Mouse (Mus musculus): Measurements from ENCODE around the gene Nicn1. TPM values are rescaled to one million over a fixed set of nuclear protein-coding genes. Genes with fewer than 3 reads are reported as not detected.
"Not testable (repeated sequence)": the region's sequence is repeated elsewhere in the genome, so short reads cannot be mapped to it uniquely, and the experiment has no call there.

Nicn1 gene
- polyA plus RNA-seq, 2 experiments: 37.5 to 40.2 TPM

- no peak for DNase-seq (ENCODE audit: low spot score)
These were observed 28.2 kb downstream of the Nicn1 start for GRCm38 (mm10) chr9:108318462-108318861.

GRCm38 (mm10) chr9:108322054-108322453 is 31.8 kb downstream of the Nicn1 start:
- peaks cover 36% of the 10 kb centered on the region for H3K36me3 ChIP-seq (ENCODE audit: control insufficient read depth, insufficient read depth, low read length)
- H3K9me3 ChIP-seq (ENCODE audit: control insufficient read depth, low read length); DNase-seq (ENCODE audit: low spot score); H3K27me3 ChIP-seq (ENCODE audit: control insufficient read depth, insufficient read depth, low read length); H3K9ac ChIP-seq (ENCODE audit: low read depth, low read length, severe bottlenecking); H3K4me3 ChIP-seq (replicated peaks; ENCODE audit: low read length); H3K4me1 ChIP-seq (ENCODE audit: control insufficient read depth, insufficient read depth, low read length); H3K27ac ChIP-seq (replicated peaks; ENCODE audit: low read depth, low read length); ATAC-seq (ENCODE audit: low FRiP score, low read depth); H3K4me2 ChIP-seq (replicated peaks; ENCODE audit: low read depth, low read length, severe bottlenecking): not testable (repeated sequence)
- 91% methylated on average over 7 of the region's 7 CpGs for WGBS

More at GRCm38 (mm10) chr9:108318462-108318861, 28.2 kb downstream of the Nicn1 start:
- Histone ChIP-seq H3K9ac (ENCODE audit: low read depth, low read length, severe bottlenecking) (no peak overlapping the region), H3K9me3 (ENCODE audit: control insufficient read depth, low read length) (no peaks in the 10 kb centered on the region), H3K27me3 (ENCODE audit: control insufficient read depth, insufficient read depth, low read length) (no peaks in the 10 kb centered on the region), H3K4me1 (ENCODE audit: control insufficient read depth, insufficient read depth, low read length) (no peaks in the 10 kb centered on the region), H3K27ac (replicated peaks; ENCODE audit: low read depth, low read length) (no peak overlapping the region), H3K4me2 (replicated peaks; ENCODE audit: low read depth, low read length, severe bottlenecking) (no peak overlapping the region), H3K4me3 (replicated peaks; ENCODE audit: low read length) (no peak overlapping the region), H3K36me3 (ENCODE audit: control insufficient read depth, insufficient read depth, low read length) (peaks cover 29% of the 10 kb centered on the region)
- 89% methylated on average over 2 of the region's 2 CpGs for WGBS
- no peak for ATAC-seq (ENCODE audit: low FRiP score, low read depth)
- no peak for TF ChIP-seq POLR2A (IDR thresholded peaks at IDR 0.05; ENCODE audit: borderline replicate concordance, extremely low read depth, insufficient read depth, insufficient read length)

DNA sequence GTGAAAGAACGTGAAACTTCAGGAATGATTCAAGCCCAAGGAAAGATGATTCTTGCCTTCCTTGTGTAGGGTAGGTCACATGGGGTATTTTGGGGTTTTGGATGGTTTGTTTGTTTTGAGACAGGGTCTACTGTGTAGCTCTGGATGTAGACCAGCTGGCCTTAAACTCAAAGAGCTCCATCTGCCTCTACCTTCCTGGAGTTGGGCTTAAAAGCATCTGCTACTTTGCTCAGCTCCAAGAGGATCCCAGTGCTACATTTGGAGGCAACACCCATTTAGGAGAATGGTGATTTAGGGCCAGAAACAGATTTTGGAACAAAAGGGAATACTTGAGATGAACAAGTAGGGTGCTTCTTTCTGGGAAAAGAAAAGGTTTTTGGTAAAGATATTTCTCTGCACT is 34.6 kb downstream of the Nicn1 start:
- Histone ChIP-seq H3K4me1 (ENCODE audit: control insufficient read depth, insufficient read depth, low read length) (no peaks in the 10 kb centered on the region), H3K9me3 (ENCODE audit: control insufficient read depth, low read length) (no peaks in the 10 kb centered on the region), H3K27me3 (ENCODE audit: control insufficient read depth, insufficient read depth, low read length) (no peaks in the 10 kb centered on the region), H3K4me3 (replicated peaks; ENCODE audit: low read length) (no peak overlapping the region), H3K36me3 (ENCODE audit: control insufficient read depth, insufficient read depth, low read length) (peaks cover 60% of the 10 kb centered on the region), H3K9ac (ENCODE audit: low read depth, low read length, severe bottlenecking) (no peak overlapping the region), H3K27ac (replicated peaks; ENCODE audit: low read depth, low read length) (no peak overlapping the region), H3K4me2 (replicated peaks; ENCODE audit: low read depth, low read length, severe bottlenecking) (no peak overlapping the region)
- TF ChIP-seq POLR2A (IDR thresholded peaks at IDR 0.05; ENCODE audit: borderline replicate concordance, extremely low read depth, insufficient read depth, insufficient read length): no peak
- no peak for DNase-seq (ENCODE audit: low spot score)
- 92% methylated on average over 1 of the region's 1 CpGs for WGBS
- ATAC-seq (ENCODE audit: low FRiP score, low read depth): no peak

- Histone ChIP-seq H3K27ac (replicated peaks; ENCODE audit: low read depth, low read length) (no peak overlapping the region), H3K4me3 (replicated peaks; ENCODE audit: low read length) (no peak overlapping the region), H3K4me1 (ENCODE audit: control insufficient read depth, insufficient read depth, low read length) (no peaks in the 10 kb centered on the region), H3K9ac (ENCODE audit: low read depth, low read length, severe bottlenecking) (no peak overlapping the region), H3K36me3 (ENCODE audit: control insufficient read depth, insufficient read depth, low read length) (peaks cover 63% of the 10 kb centered on the region), H3K4me2 (replicated peaks; ENCODE audit: low read depth, low read length, severe bottlenecking) (no peak overlapping the region), H3K9me3 (ENCODE audit: control insufficient read depth, low read length) (no peaks in the 10 kb centered on the region), H3K27me3 (ENCODE audit: control insufficient read depth, insufficient read depth, low read length) (no peaks in the 10 kb centered on the region)
- DNase-seq (ENCODE audit: low spot score) (no peak), ATAC-seq (ENCODE audit: low FRiP score, low read depth) (no peak)
- 98% methylated on average over 2 of the region's 2 CpGs for WGBS
- no peak for TF ChIP-seq POLR2A (IDR thresholded peaks at IDR 0.05; ENCODE audit: borderline replicate concordance, extremely low read depth, insufficient read depth, insufficient read length)
These were observed 35.6 kb downstream of the Nicn1 start for GRCm38 (mm10) chr9:108325811-108326210.

DNA sequence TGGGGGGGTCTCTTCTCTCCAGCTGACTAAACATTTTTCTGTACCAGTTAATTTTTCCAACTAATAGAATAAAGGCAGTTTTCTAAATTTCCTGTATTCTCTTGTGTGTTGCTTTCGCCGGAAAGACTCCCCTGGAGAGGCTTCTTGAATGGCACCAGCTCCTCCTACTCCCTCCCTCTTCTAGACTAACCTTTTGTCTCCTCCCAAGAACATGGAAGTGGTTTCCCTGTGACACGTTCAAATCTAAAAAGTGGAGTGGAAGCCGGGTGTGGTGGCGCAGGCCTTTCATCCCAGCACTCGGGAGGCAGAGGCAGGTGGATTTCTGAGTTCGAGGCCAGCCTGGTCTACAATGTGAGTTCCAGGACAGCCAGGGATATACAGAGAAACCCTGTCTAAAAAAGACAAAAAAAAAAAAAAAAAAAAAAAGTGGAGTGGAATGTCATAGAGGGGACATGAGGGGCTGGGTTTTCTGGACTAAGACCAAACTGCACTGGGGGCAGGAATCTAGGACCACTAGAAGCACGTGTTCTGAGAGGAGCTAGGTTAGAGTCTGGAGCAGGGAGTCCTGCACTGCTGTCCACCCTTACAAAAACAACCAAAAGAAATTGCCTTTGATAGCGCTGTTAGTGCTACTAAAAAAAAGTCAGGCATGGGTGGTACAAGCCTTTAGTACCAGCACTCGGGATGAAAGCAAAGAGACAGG is 47.8 kb downstream of the Nicn1 start:
- Histone ChIP-seq H3K4me1 (ENCODE audit: control insufficient read depth, insufficient read depth, low read length) (peaks cover 16% of the 10 kb centered on the region), H3K4me2 (replicated peaks; ENCODE audit: low read depth, low read length, severe bottlenecking) (peak overlapping the region; percentile 82), H3K4me3 (replicated peaks; ENCODE audit: low read length) (no peak overlapping the region), H3K36me3 (ENCODE audit: control insufficient read depth, insufficient read depth, low read length) (peaks cover 36% of the 10 kb centered on the region), H3K27me3 (ENCODE audit: control insufficient read depth, insufficient read depth, low read length) (no peaks in the 10 kb centered on the region), H3K9me3 (ENCODE audit: control insufficient read depth, low read length) (no peaks in the 10 kb centered on the region), H3K27ac (replicated peaks; ENCODE audit: low read depth, low read length) (peak overlapping the region; percentile 95), H3K9ac (ENCODE audit: low read depth, low read length, severe bottlenecking) (peak overlapping the region; percentile 84; the same call in 1 of the 2 replicates)
- ATAC-seq (ENCODE audit: low FRiP score, low read depth): no peak
- TF ChIP-seq POLR2A (IDR thresholded peaks at IDR 0.05; ENCODE audit: borderline replicate concordance, extremely low read depth, insufficient read depth, insufficient read length): no peak
- WGBS: 69% methylated on average over 10 of the region's 10 CpGs
- DNase-seq (ENCODE audit: low spot score): no peak

Measured in limb, embryonic 14.5 days (tissue).